Mouse (Mus musculus) neutrophil, adult 5-6 weeks (primary cell): ENCODE data around the gene Stk32c. TPM values are rescaled to one million over a fixed set of nuclear protein-coding genes. Genes with fewer than 3 reads are reported as not detected.

Experiments used
- ATAC-seq: fragments of 151-379, 151-347 bp; 2 replicates; pipeline ENCODE4 v1.8.0; 2017; ENCODE audit warnings: mild to moderate bottlenecking, moderate TSS enrichment; ENCODE audit not compliant: insufficient number of reproducible peaks, poor library complexity, low FRiP score, severe bottlenecking; ENCODE audit errors: extremely low read depth
- total RNA-seq: library from RNA; stranded (forward); fragments of 200-1000 nt; gene quantifications from 2 replicates; pipeline ENCODE4 v1.2.3, GENCODE M21; 2017

The Stk32c gene
- total RNA-seq, 1 experiment from 2014 or later: not detected

DNA sequence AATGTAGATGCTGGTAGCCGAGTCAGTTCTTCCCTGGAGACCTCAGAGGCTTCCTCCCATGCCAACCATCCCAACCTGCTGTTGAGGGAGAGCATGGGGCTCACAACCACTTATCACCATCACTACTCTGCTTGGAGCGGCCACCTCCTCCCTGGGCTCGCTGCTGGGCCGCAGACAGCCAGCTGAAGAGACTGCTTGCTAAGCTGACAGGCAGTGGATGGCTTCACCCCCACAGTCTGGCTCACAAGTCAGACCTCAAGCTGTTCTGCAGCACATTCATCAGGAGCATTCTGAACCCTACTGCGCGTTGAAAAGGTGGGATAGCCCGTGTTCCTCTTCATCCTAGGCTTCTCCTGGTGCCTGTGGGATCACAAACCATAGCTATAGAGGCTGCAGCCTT, 54.6 kb downstream of the Stk32c start:
- no peak for ATAC-seq

GRCm38 (mm10) chr7:139157541-139157940, 55.6 kb downstream of the Stk32c start:
- no peak for ATAC-seq

GRCm38 (mm10) chr7:139156341-139157058, 56.6 kb downstream of the Stk32c start:
- no peak for ATAC-seq

DNA sequence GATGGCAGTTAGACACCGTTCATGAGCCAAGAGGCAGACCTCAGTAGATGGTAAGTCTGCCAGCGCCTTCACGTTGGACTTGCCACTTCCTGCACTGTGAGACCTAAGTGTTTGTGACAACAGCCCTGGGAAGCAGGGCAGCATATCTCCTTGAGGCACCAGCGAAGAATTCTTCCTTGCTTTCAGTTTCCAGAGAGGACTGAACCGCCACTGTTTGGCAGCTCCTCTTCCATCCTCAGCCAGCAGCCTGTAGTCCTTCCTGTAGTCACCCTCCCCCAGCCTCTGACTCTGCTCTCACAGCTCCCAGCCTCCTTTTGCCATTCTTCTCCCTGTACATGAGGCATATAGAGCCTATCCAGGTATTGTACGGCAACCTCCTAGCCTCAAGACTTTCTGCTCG, 60.2 kb downstream of the Stk32c start:
- ATAC-seq: no peak

- ATAC-seq: no peak
These were observed 62.0 kb downstream of the Stk32c start for GRCm38 (mm10) chr7:139151116-139151515.

DNA sequence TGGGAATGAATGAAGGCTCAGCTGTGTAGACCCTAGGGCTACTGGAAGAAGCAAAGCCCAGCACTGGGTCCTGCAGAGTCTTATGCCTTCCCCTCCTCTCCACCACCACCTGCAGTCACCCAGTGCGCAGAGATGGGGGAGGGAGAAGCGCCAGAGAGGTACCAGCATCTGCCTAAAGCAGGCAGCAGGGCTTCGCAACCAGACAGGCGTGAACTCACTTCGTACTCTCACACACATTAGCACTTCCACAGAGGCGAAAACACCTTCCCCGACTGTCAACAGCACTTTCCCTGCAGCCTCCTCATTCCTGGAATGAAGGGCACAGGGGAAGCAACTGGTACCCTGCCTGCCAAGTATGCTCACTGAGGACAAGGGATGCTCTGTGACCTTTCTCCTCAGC, 63.7 kb downstream of the Stk32c start:
- no peak for ATAC-seq

GRCm38 (mm10) chr7:139147360-139147759, 65.7 kb downstream of the Stk32c start:
- ATAC-seq: no peak

GRCm38 (mm10) chr7:139145891-139146290, 67.2 kb downstream of the Stk32c start:
- ATAC-seq: no peak

GRCm38 (mm10) chr7:139143785-139144184, 69.3 kb downstream of the Stk32c start:
- ATAC-seq: no peak

DNA sequence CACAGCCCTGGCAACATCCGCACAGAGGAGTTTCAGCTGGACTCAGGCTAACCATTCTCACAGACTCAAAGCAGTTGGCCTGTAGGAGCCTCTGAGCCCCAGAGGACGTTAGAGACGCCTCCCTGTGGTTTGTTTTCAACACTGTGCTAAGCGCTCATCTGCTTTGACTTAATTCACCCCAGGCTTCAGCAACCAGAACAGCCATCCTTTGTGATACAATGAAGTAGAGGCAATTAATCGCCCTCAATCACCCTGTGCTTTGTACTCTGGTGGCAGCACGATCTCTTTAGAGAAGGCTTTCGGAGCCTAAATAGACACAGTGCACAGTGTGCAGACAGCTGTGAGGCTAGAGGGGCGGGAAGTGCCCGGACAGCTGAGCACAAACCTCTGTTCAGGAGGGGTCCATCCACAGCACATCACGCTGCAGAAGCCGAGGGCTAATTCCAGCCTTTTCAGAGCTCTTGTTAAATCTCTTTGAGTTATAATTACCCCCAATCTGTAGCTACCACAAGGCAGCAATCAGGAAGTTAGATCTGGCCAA, 73.1 kb downstream of the Stk32c start:
- no peak for ATAC-seq

GRCm38 (mm10) chr7:139136906-139137491, 76.1 kb downstream of the Stk32c start:
- no peak for ATAC-seq

- ATAC-seq: no peak
These were observed 77.9 kb downstream of the Stk32c start for GRCm38 (mm10) chr7:139135236-139135635.

DNA sequence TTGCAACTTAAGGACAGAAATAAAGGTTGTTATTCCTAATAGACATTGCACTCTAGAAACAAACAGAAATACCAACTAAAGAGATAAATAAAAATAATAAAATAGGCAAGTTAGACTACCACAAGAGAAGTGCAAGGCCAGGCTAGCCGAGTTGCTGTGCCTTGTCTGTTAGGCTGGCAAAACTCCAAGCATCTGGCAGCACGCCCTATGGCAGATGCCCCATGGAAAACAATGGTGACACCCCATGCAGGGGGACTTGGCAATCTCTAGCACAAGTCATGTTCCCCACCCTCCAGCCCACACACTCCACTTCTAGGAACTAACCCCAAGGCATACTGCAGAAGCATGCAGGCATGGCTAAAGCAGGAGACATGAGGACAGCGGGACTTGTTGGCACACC, 79.7 kb downstream of the Stk32c start:
- no peak for ATAC-seq

- no peak for ATAC-seq
These were observed 81.6 kb downstream of the Stk32c start for GRCm38 (mm10) chr7:139131538-139131937.

DNA sequence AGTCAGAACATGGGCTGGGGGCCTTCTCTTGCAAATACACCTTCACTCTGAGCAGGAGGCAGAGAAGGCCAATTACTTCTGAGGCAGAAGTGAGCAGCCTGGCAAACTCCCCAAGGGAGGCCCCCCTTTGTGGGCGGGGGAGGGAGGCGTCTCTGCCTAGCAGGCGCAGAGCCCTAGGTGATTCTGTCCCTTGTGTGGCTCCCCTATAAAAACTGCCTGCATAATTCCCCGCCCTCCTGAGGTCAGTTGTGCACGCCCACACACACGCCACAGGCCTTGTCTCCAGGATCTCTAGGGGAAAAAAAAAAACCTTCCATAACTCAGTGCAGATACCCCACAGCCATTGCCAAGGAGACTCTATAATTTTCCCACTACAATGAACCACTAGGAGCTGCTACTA, 82.7 kb downstream of the Stk32c start:
- ATAC-seq: no peak

DNA sequence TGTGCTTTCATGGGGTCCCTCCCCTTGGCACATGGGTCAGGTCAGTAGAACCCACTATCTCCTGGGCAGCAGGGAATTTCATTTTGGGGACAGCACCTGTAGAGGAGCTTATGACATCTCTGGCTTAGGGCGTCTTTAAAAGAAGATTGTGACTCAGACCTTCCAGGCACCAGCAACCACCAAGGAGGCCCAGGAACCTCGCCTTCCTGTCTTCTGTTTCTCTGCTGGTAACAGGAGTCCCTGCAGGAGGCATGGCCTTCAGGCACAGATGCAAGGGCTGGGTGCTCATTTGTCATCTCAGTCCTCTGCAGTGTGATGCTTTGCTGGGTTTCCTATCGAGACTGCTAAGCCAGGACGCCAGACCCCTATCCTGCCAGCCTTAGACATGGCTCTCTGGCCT, 84.1 kb downstream of the Stk32c start:
- no peak for ATAC-seq

DNA sequence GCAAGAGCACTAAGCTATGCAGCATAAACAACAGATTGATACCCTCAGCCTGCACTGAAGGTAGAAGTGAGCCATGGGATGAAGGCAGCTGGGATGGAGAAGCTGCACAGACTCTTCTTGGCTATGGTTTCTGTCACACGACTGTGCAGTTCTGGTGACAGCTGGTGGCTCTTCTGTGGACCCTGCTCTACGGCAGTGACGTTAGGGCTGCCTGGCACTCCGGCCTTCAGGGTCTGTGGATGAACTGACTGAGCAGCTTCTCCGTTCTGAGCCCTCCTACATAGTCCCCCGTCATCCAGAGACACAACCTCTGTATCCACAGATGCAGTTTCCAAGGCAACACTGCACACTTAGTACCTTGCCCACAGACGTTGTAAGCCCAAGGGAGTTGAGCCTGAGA, 86.6 kb downstream of the Stk32c start:
- ATAC-seq: no peak

- no peak for ATAC-seq
These were observed 87.2 kb downstream of the Stk32c start for GRCm38 (mm10) chr7:139125881-139126280.

DNA sequence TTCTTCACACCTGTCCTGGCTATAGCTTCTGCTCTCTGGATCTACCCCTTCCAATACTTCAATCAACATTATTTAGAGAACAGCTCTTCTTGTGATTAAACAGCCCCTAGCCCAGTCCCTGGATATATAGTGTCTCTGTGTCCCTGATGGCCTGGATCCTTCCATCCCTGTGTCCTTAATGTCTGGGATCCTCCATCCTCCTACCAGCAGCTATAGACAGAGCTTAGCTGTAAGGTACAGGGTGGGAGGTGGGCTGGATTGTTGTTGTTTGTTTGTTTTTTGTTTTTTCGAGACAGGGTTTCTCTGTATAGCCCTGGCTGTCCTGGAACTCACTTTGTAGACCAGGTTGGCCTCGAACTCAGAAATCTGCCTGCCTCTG, 93.3 kb downstream of the Stk32c start:
- no peak for ATAC-seq

- ATAC-seq: peak; percentile 7; the same call in 1 of the 2 replicates
These were observed 93.8 kb downstream of the Stk32c start for GRCm38 (mm10) chr7:139119152-139119774.
